Mouse (Mus musculus): ENCODE measurements around the gene Dlgap4. TPM values are rescaled to one million over a fixed set of nuclear protein-coding genes. Genes with fewer than 3 reads are reported as not detected.

The Dlgap4 gene
- polyA plus RNA-seq, 1 experiment from 2014 or later = 201 TPM

GRCm38 (mm10) chr2:156774035-156774737 lies 160.7 kb downstream of the Dlgap4 start:
- Histone ChIP-seq H3K27me3 (replicated peaks; ENCODE audit: control insufficient read depth, insufficient read depth, low read length) (0 out of 2 replicates have a peak, but pooled peaks cover 3% of the 10 kb centered on the region), H3K4me2 (ENCODE audit: low read length) (peak overlapping the region; percentile 69), H3K4me3 (ENCODE audit: low read length) (no peak overlapping the region; the same call in 1 of the 2 replicates), H3K36me3 (ENCODE audit: control insufficient read depth, insufficient read depth, low read length) (no peaks in the 10 kb centered on the region), H3K9ac (ENCODE audit: low read depth, low read length) (no peak overlapping the region; the same call in 1 of the 2 replicates), H3K4me1 (ENCODE audit: control insufficient read depth, insufficient read depth, low read depth, low read length) (peaks cover 15% of the 10 kb centered on the region), H3K9me3 (ENCODE audit: control insufficient read depth, low read length) (no peaks in the 10 kb centered on the region), H3K27ac (ENCODE audit: low read depth, low read length) (peak overlapping the region; percentile 56)
- WGBS = 70% methylated on average over 13 of the region's 13 CpGs
- no peak for ATAC-seq

- H3K9me3 ChIP-seq (ENCODE audit: control insufficient read depth, low read length) = no peaks in the 10 kb centered on the region
- peak within 1 kb of the TSS; percentile 53 for H3K9ac ChIP-seq (ENCODE audit: low read depth, low read length)
- under 1% methylated on average over 28 of the region's 28 CpGs for WGBS
- H3K36me3 ChIP-seq (ENCODE audit: control insufficient read depth, insufficient read depth, low read length) = no peaks in the 10 kb centered on the region
- H3K27me3 ChIP-seq (replicated peaks; ENCODE audit: control insufficient read depth, insufficient read depth, low read length) = 0 out of 2 replicates have a peak, but pooled peaks cover 3% of the 10 kb centered on the region
- peaks cover 15% of the 10 kb centered on the region for H3K4me1 ChIP-seq (ENCODE audit: control insufficient read depth, insufficient read depth, low read depth, low read length)
- peak; percentile 88 for ATAC-seq
- H3K4me3 ChIP-seq (ENCODE audit: low read length) = peak within 1 kb of the TSS; percentile 33
- peak within 1 kb of the TSS; percentile 69 for H3K4me2 ChIP-seq (ENCODE audit: low read length)
- H3K27ac ChIP-seq (ENCODE audit: low read depth, low read length) = peak within 1 kb of the TSS; percentile 56
These were observed 161.4 kb downstream of the Dlgap4 start, which contains the start of gene Myl9 for GRCm38 (mm10) chr2:156774738-156775454. Myl9 (plus strand) TSS chr2:156775420.

- Histone ChIP-seq H3K27me3 (replicated peaks; ENCODE audit: control insufficient read depth, insufficient read depth, low read length) (0 out of 2 replicates have a peak, but pooled peaks cover 3% of the 10 kb centered on the region), H3K36me3 (ENCODE audit: control insufficient read depth, insufficient read depth, low read length) (no peaks in the 10 kb centered on the region), H3K4me1 (ENCODE audit: control insufficient read depth, insufficient read depth, low read depth, low read length) (peaks cover 15% of the 10 kb centered on the region), H3K4me3 (ENCODE audit: low read length) (peak overlapping the region; percentile 33), H3K9ac (ENCODE audit: low read depth, low read length) (peak overlapping the region; percentile 53), H3K4me2 (ENCODE audit: low read length) (peak overlapping the region; percentile 69), H3K27ac (ENCODE audit: low read depth, low read length) (no peak overlapping the region), H3K9me3 (ENCODE audit: control insufficient read depth, low read length) (no peaks in the 10 kb centered on the region)
- 0 out of 2 replicates have a peak, but pooled peaks have one; percentile 9 for ATAC-seq
- 27% methylated on average over 17 of the region's 17 CpGs for WGBS
These were observed 162.2 kb downstream of the Dlgap4 start for GRCm38 (mm10) chr2:156775455-156776435.

GRCm38 (mm10) chr2:156776907-156777306 lies 163.4 kb downstream of the Dlgap4 start:
- Histone ChIP-seq H3K36me3 (ENCODE audit: control insufficient read depth, insufficient read depth, low read length) (no peaks in the 10 kb centered on the region), H3K9me3 (ENCODE audit: control insufficient read depth, low read length) (no peaks in the 10 kb centered on the region), H3K9ac (ENCODE audit: low read depth, low read length) (no peak overlapping the region), H3K27ac (ENCODE audit: low read depth, low read length) (no peak overlapping the region), H3K27me3 (replicated peaks; ENCODE audit: control insufficient read depth, insufficient read depth, low read length) (0 out of 2 replicates have a peak, but pooled peaks cover 3% of the 10 kb centered on the region), H3K4me1 (ENCODE audit: control insufficient read depth, insufficient read depth, low read depth, low read length) (peaks cover 15% of the 10 kb centered on the region), H3K4me2 (ENCODE audit: low read length) (no peak overlapping the region), H3K4me3 (ENCODE audit: low read length) (no peak overlapping the region)
- no peak for ATAC-seq
- WGBS = 87% methylated on average over 2 of the region's 2 CpGs

GRCm38 (mm10) chr2:156777326-156778004 lies 164.0 kb downstream of the Dlgap4 start:
- Histone ChIP-seq H3K27ac (ENCODE audit: low read depth, low read length) (no peak overlapping the region), H3K4me2 (ENCODE audit: low read length) (no peak overlapping the region), H3K36me3 (ENCODE audit: control insufficient read depth, insufficient read depth, low read length) (no peaks in the 10 kb centered on the region), H3K9ac (ENCODE audit: low read depth, low read length) (no peak overlapping the region), H3K27me3 (replicated peaks; ENCODE audit: control insufficient read depth, insufficient read depth, low read length) (0 out of 2 replicates have a peak, but pooled peaks cover 3% of the 10 kb centered on the region), H3K9me3 (ENCODE audit: control insufficient read depth, low read length) (no peaks in the 10 kb centered on the region), H3K4me3 (ENCODE audit: low read length) (no peak overlapping the region), H3K4me1 (ENCODE audit: control insufficient read depth, insufficient read depth, low read depth, low read length) (peaks cover 15% of the 10 kb centered on the region)
- 64% methylated on average over 7 of the region's 7 CpGs for WGBS
- no peak for ATAC-seq

- no peak overlapping the region for H3K4me3 ChIP-seq (ENCODE audit: low read length)
- H3K36me3 ChIP-seq (ENCODE audit: control insufficient read depth, insufficient read depth, low read length) = no peaks in the 10 kb centered on the region
- H3K9ac ChIP-seq (ENCODE audit: low read depth, low read length) = no peak overlapping the region
- 89% methylated on average over 8 of the region's 8 CpGs for WGBS
- no peaks in the 10 kb centered on the region for H3K9me3 ChIP-seq (ENCODE audit: control insufficient read depth, low read length)
- H3K4me1 ChIP-seq (ENCODE audit: control insufficient read depth, insufficient read depth, low read depth, low read length) = peaks cover 15% of the 10 kb centered on the region
- no peak overlapping the region for H3K4me2 ChIP-seq (ENCODE audit: low read length)
- no peak overlapping the region for H3K27ac ChIP-seq (ENCODE audit: low read depth, low read length)
- 0 out of 2 replicates have a peak, but pooled peaks cover 3% of the 10 kb centered on the region for H3K27me3 ChIP-seq (replicated peaks; ENCODE audit: control insufficient read depth, insufficient read depth, low read length)
- no peak for ATAC-seq
These were observed 165.1 kb downstream of the Dlgap4 start for GRCm38 (mm10) chr2:156778571-156778970.

- ATAC-seq = no peak
- H3K4me3 ChIP-seq (ENCODE audit: low read length) = no peak overlapping the region
- H3K4me2 ChIP-seq (ENCODE audit: low read length) = no peak overlapping the region
- H3K36me3 ChIP-seq (ENCODE audit: control insufficient read depth, insufficient read depth, low read length) = no peaks in the 10 kb centered on the region
- H3K27ac ChIP-seq (ENCODE audit: low read depth, low read length) = no peak overlapping the region
- whole genome bisulfite sequencing = 72% methylated on average over 5 of the region's 5 CpGs
- H3K9ac ChIP-seq (ENCODE audit: low read depth, low read length) = no peak overlapping the region
- no peaks in the 10 kb centered on the region for H3K9me3 ChIP-seq (ENCODE audit: control insufficient read depth, low read length)
- H3K27me3 ChIP-seq (replicated peaks; ENCODE audit: control insufficient read depth, insufficient read depth, low read length) = 0 out of 2 replicates have a peak, but pooled peaks cover 3% of the 10 kb centered on the region
- H3K4me1 ChIP-seq (ENCODE audit: control insufficient read depth, insufficient read depth, low read depth, low read length) = peaks cover 15% of the 10 kb centered on the region
These were observed 165.5 kb downstream of the Dlgap4 start for GRCm38 (mm10) chr2:156779036-156779435.

- WGBS = 54% methylated on average over 2 of the region's 2 CpGs
- Histone ChIP-seq H3K9me3 (ENCODE audit: control insufficient read depth, low read length) (no peaks in the 10 kb centered on the region), H3K36me3 (ENCODE audit: control insufficient read depth, insufficient read depth, low read length) (no peaks in the 10 kb centered on the region), H3K27me3 (replicated peaks; ENCODE audit: control insufficient read depth, insufficient read depth, low read length) (0 out of 2 replicates have a peak, but pooled peaks cover 3% of the 10 kb centered on the region), H3K9ac (ENCODE audit: low read depth, low read length) (no peak overlapping the region), H3K4me3 (ENCODE audit: low read length) (no peak overlapping the region), H3K27ac (ENCODE audit: low read depth, low read length) (no peak overlapping the region), H3K4me2 (ENCODE audit: low read length) (no peak overlapping the region), H3K4me1 (ENCODE audit: control insufficient read depth, insufficient read depth, low read depth, low read length) (peaks cover 12% of the 10 kb centered on the region)
- ATAC-seq = no peak
These were observed 166.0 kb downstream of the Dlgap4 start for GRCm38 (mm10) chr2:156779488-156779887.

All from hindbrain, embryonic 16.5 days (tissue).